Mouse (Mus musculus) C2C12 (cell line): ENCODE results near the gene Mien1.

ENCODE experiments used
- CEBPB ChIP-seq: IDR thresholded peaks from one replicate; pipeline ENCODE4 v1.6.1; 2011; ENCODE audit warnings: low read depth, mild to moderate bottlenecking, control low read depth, moderate library complexity
- CTCF ChIP-seq: IDR thresholded peaks from one replicate; pipeline ENCODE4 v1.5.1; 2011; ENCODE audit not compliant: control insufficient read depth, insufficient read depth, insufficient read length
- MAX ChIP-seq: IDR thresholded peaks from one replicate; pipeline ENCODE4 v1.6.1; 2011; ENCODE audit warnings: mild to moderate bottlenecking, control low read depth
- MYOD1 ChIP-seq: IDR thresholded peaks from one replicate; pipeline ENCODE4 v1.6.1; 2011; ENCODE audit warnings: low read depth; ENCODE audit not compliant: control insufficient read depth, insufficient read length
- USF1 ChIP-seq: IDR thresholded peaks from one replicate; pipeline ENCODE4 v1.6.1; 2011; ENCODE audit warnings: low read depth, mild to moderate bottlenecking, control low read depth, moderate library complexity

DNA sequence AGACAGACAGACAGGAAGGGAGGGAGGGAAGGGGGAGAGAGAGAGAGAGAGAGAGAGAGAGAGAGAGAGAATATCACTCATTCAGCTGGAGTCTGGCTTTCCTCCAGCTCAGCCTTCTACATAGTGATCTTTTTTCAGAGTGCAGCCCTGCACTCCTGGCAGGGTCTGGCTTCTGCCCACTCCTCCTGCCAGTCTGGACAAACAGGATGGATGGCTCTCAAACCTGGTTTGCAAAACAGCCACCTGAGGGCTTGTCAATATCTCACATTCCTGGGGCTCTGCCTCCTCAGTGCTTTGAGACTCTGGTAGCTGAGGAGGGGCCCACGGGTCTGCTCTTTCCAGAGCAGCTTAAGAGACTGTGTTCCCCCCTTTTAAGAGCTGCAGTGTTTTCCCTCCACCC lies 6.4 kb upstream of the Mien1 start:
- no peak for TF ChIP-seq USF1
- no peak for TF ChIP-seq CTCF
- TF ChIP-seq MYOD1: no peak
- no peak for TF ChIP-seq MAX
- TF ChIP-seq CEBPB: no peak
